Mouse (Mus musculus) hindbrain, postnatal 0 days (tissue): ENCODE measurements around the gene Pip5k1a. TPM values are rescaled to one million over a fixed set of nuclear protein-coding genes. Genes with fewer than 3 reads are reported as not detected.
A peak's percentile ranks its signal among the peaks of the same experiment; 100 is the strongest.
"Not testable (repeated sequence)": the region's sequence is repeated elsewhere in the genome, so short reads cannot be mapped to it uniquely, and the experiment has no call there.

Experiments
- ATAC-seq: fragments of 200-750 bp; cut with Nextera tagmentation; 2 replicates; pipeline ENCODE4 v1.8.0; 2017; ENCODE audit warnings: mild to moderate bottlenecking, moderate TSS enrichment, moderate library complexity
- DNase-seq: peaks from one replicate; pipeline ENCODE4 v3.0.0-alpha.2; 2015; ENCODE audit warnings: low spot score
- H3K27ac ChIP-seq: fragments of 300-500 bp; sonication (generic); 2 replicates; pipeline ENCODE4 v1.5.1; 2014; ENCODE audit warnings: mild to moderate bottlenecking
- H3K27me3 ChIP-seq: fragments of 300-500 bp; sonication (generic); 2 replicates; pipeline ENCODE4 v1.6.1; 2014; ENCODE audit warnings: low read length, mixed read lengths; ENCODE audit not compliant: insufficient read depth
- H3K36me3 ChIP-seq: fragments of 300-500 bp; sonication (generic); 2 replicates; pipeline ENCODE4 v1.6.1; 2014; ENCODE audit warnings: low read length, mixed read lengths; ENCODE audit not compliant: insufficient read depth
- H3K4me1 ChIP-seq: fragments of 300-500 bp; sonication (generic); 2 replicates; pipeline ENCODE4 v1.6.1; 2014; ENCODE audit warnings: antibody characterized with exemption, low read length, mixed read lengths; ENCODE audit not compliant: insufficient read depth
- H3K4me2 ChIP-seq: fragments of 300-500 bp; sonication (generic); 2 replicates; pipeline ENCODE4 v1.6.1; 2014; ENCODE audit warnings: low read depth, mild to moderate bottlenecking, low read length, moderate library complexity, mixed read lengths
- H3K4me3 ChIP-seq: fragments of 300-500 bp; sonication (generic); 2 replicates; pipeline ENCODE4 v1.5.1; 2014; ENCODE audit warnings: low read length
- H3K9ac ChIP-seq: fragments of 300-500 bp; sonication (generic); replicated peaks from 2 replicates; pipeline ENCODE4 v1.6.1; 2014; ENCODE audit warnings: mild to moderate bottlenecking, low read length, moderate library complexity, mixed read lengths
- H3K9me3 ChIP-seq: fragments of 300-500 bp; sonication (generic); 2 replicates; pipeline ENCODE4 v1.6.1; 2016; ENCODE audit warnings: low read length, mixed read lengths
- CTCF ChIP-seq: IDR thresholded peaks from 2 replicates; pipeline ENCODE4 v1.5.1; 2016; ENCODE audit warnings: antibody characterized with exemption, control low read depth, low read depth
- WGBS: fragments of 180-500 bp; shearing (Covaris S2); extraction: QIAGEN DNeasy Blood & Tissue Kit; methylation state at CpG from one replicate; pipeline ENCODE4 v1.1.7; 2014; 5-methylcytosine and 5-hydroxymethylcytosine counted together
- polyA plus RNA-seq: library from polyadenylated mRNA; unstranded; fragments of >200 nt; fragmentation: Nextera tagmentation; extraction: Ambion mirVana; gene quantifications from 2 replicates; pipeline ENCODE4 v1.2.1, GENCODE M21; 2015
- total RNA-seq: library from RNA; depleted of rRNA; stranded (reverse); fragments of >200 nt; gene quantifications from 2 replicates; pipeline ENCODE4 v1.2.3, GENCODE M21; 2014

Gene Pip5k1a
- total and polyA plus RNA-seq, 2 experiments from 2014 or later: 12.4 to 18.5 TPM

GRCm38 (mm10) chr3:95121580-95121979 is 14.8 kb upstream of the Pip5k1a start:
- no peak overlapping the region for H3K4me3 ChIP-seq
- DNase-seq (no peak), ATAC-seq (no peak)
- H3K27ac ChIP-seq: no peak overlapping the region
- peaks cover 42% of the 10 kb centered on the region for H3K36me3 ChIP-seq
- H3K9me3 ChIP-seq: no peaks in the 10 kb centered on the region
- WGBS: 84% methylated on average over 6 of the region's 6 CpGs
- no peaks in the 10 kb centered on the region for H3K27me3 ChIP-seq
- no peak for TF ChIP-seq CTCF
- H3K4me1 ChIP-seq: 0 out of 2 replicates have a peak, but pooled peaks cover 4% of the 10 kb centered on the region
- no peak overlapping the region for H3K9ac ChIP-seq
- no peak overlapping the region for H3K4me2 ChIP-seq

GRCm38 (mm10) chr3:95117751-95118150 is 11.0 kb upstream of the Pip5k1a start:
- no peak overlapping the region for H3K27ac ChIP-seq
- H3K4me1 ChIP-seq: no peaks in the 10 kb centered on the region
- H3K4me2 ChIP-seq: no peak overlapping the region
- H3K27me3 ChIP-seq: no peaks in the 10 kb centered on the region
- no peaks in the 10 kb centered on the region for H3K9me3 ChIP-seq
- H3K36me3 ChIP-seq: peaks cover 47% of the 10 kb centered on the region
- DNase-seq: no peak
- WGBS: 94% methylated on average over 2 of the region's 2 CpGs
- TF ChIP-seq CTCF: no peak
- no peak overlapping the region for H3K4me3 ChIP-seq
- ATAC-seq: no peak
- no peak overlapping the region for H3K9ac ChIP-seq

- no peak overlapping the region for H3K27ac ChIP-seq
- peaks cover 6% of the 10 kb centered on the region; the same call in 1 of the 2 replicates for H3K4me1 ChIP-seq
- H3K36me3 ChIP-seq: peaks cover 5% of the 10 kb centered on the region
- ATAC-seq (no peak), DNase-seq (no peak)
- H3K27me3 ChIP-seq: no peaks in the 10 kb centered on the region
- no peaks in the 10 kb centered on the region for H3K9me3 ChIP-seq
- no peak overlapping the region for H3K4me2 ChIP-seq
- no peak overlapping the region for H3K4me3 ChIP-seq
- 80% methylated on average over 1 of the region's 1 CpGs for WGBS
- H3K9ac ChIP-seq: no peak overlapping the region
- TF ChIP-seq CTCF: no peak
These were observed 6.0 kb upstream of the Pip5k1a start for GRCm38 (mm10) chr3:95112760-95113159.

- TF ChIP-seq CTCF: no peak
- Histone ChIP-seq H3K4me1 (peaks cover 6% of the 10 kb centered on the region; the same call in 1 of the 2 replicates), H3K4me2 (peak within 1 kb of the TSS; percentile 58), H3K9me3 (no peaks in the 10 kb centered on the region), H3K36me3 (peaks cover 5% of the 10 kb centered on the region; the same call in 1 of the 2 replicates), H3K27me3 (no peaks in the 10 kb centered on the region), H3K9ac (peak within 1 kb of the TSS; percentile 72), H3K4me3 (peak within 1 kb of the TSS; percentile 89), H3K27ac (peak within 1 kb of the TSS; percentile 90)
- ATAC-seq: peak; percentile 74
- under 1% methylated on average over 54 of the region's 54 CpGs for WGBS
- peak; percentile 96 for DNase-seq
These were observed 4.4 kb upstream of the Pip5k1a start, which contains the start of gene Vps72 for GRCm38 (mm10) chr3:95110911-95111726. Gene Vps72, plus strand, starts transcription at chr3:95111022.

- Histone ChIP-seq H3K27me3 (no peaks in the 10 kb centered on the region), H3K27ac (no peak overlapping the region), H3K9me3 (no peaks in the 10 kb centered on the region), H3K9ac (no peak overlapping the region), H3K4me3 (no peak overlapping the region), H3K4me2 (no peak overlapping the region), H3K36me3 (no peaks in the 10 kb centered on the region), H3K4me1 (peaks cover 12% of the 10 kb centered on the region)
- DNase-seq (peak; percentile 36), ATAC-seq (no peak)
- peak; percentile 29; the same call in 1 of the 2 replicates for TF ChIP-seq CTCF
- WGBS: 61% methylated on average over 2 of the region's 2 CpGs
These were observed 1.2 kb upstream of the Pip5k1a start for GRCm38 (mm10) chr3:95107898-95108297.

GRCm38 (mm10) chr3:95107308-95107707 is 578 bp upstream of the Pip5k1a start:
- not testable (repeated sequence) for H3K36me3 ChIP-seq, H3K9ac ChIP-seq, H3K9me3 ChIP-seq, DNase-seq, H3K4me1 ChIP-seq, H3K27me3 ChIP-seq, ATAC-seq
- Histone ChIP-seq H3K27ac (0 out of 2 replicates have a peak overlapping the region, but pooled peaks have one; percentile 65), H3K4me2 (peak overlapping the region; percentile 63), H3K4me3 (peak overlapping the region; percentile 95)
